Mouse (Mus musculus): ENCODE measurements around the gene Esr1. TPM values are rescaled to one million over a fixed set of nuclear protein-coding genes. Genes with fewer than 3 reads are reported as not detected.

Esr1 gene
- polyA plus RNA-seq, 1 experiment from 2014 or later = 0.36 TPM

DNA sequence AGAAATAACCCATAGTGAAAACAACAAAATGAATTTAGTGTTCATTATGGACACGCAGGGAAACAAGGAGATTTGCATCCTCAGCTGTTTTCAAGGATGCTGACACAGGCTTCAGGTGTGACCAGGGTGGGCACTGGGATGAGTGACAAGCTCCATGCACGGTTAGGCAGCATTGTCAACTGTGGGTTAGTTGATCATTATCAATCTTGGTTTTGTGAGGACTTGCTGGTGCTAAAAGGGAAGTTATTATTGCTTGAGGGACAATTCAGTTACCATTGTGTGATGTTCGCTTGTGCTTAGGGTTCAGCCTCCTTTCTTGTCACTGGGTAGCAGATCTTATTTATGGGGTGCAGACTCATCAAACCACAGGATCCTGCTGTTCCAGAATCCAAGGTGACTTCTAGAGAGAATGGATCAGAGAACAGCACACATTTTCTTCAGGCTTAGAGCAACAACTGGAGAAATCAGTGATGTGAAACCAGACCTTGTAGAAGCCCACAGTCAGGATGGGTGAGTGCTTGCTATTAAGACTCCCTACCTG is 186.9 kb downstream of the Esr1 start:
- H3K4me2 ChIP-seq (ENCODE audit: low read depth, low read length) = no peak overlapping the region

DNA sequence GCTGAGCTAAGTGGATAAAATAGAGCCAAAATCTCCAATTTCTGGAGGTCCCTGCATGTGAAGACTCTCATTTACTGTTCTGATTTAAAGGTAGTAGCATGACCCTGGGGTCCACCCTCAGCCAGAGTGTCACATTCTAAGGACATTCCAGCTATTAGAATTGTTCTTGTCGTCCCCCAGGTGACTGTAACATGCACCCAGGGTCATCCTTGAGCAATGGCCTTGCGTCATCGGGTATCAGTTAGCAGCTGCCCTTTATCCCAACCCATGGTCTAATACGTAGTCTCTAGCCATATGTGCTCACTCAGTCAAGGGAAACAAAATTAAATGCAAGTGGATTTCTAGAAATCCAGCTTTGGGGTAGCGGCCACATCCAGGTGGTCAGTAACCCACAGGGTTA is 213.0 kb downstream of the Esr1 start:
- no peaks in the 10 kb centered on the region for H3K27me3 ChIP-seq (ENCODE audit: control insufficient read depth, insufficient read depth, low read depth, low read length)
- no peaks in the 10 kb centered on the region for H3K4me1 ChIP-seq (replicated peaks; ENCODE audit: control insufficient read depth, insufficient read depth, low read length)
- no peaks in the 10 kb centered on the region for H3K9me3 ChIP-seq (ENCODE audit: control insufficient read depth, low read length)
- no peak overlapping the region for H3K9ac ChIP-seq (ENCODE audit: low read length)
- WGBS = 80% methylated on average over 5 of the region's 5 CpGs
- ATAC-seq (ENCODE audit: low read depth) = no peak
- no peak overlapping the region for H3K4me2 ChIP-seq (ENCODE audit: low read depth, low read length)
- no peak overlapping the region for H3K4me3 ChIP-seq (ENCODE audit: low read length)
- H3K36me3 ChIP-seq (ENCODE audit: control insufficient read depth, insufficient read depth, low read length) = no peaks in the 10 kb centered on the region
- no peak overlapping the region for H3K27ac ChIP-seq (ENCODE audit: low read length)

More for the DNA sequence above, 186.9 kb downstream of the Esr1 start:
- H3K4me1 ChIP-seq (replicated peaks; ENCODE audit: control insufficient read depth, insufficient read depth, low read length) = no peaks in the 10 kb centered on the region
- no peaks in the 10 kb centered on the region for H3K27me3 ChIP-seq (ENCODE audit: control insufficient read depth, insufficient read depth, low read depth, low read length)
- no peak overlapping the region for H3K9ac ChIP-seq (ENCODE audit: low read length)
- no peak overlapping the region for H3K4me3 ChIP-seq (ENCODE audit: low read length)
- no peak overlapping the region for H3K27ac ChIP-seq (ENCODE audit: low read length)
- no peaks in the 10 kb centered on the region for H3K36me3 ChIP-seq (ENCODE audit: control insufficient read depth, insufficient read depth, low read length)
- WGBS = 66% methylated on average over 3 of the region's 3 CpGs
- no peak for ATAC-seq (ENCODE audit: low read depth)
- no peaks in the 10 kb centered on the region for H3K9me3 ChIP-seq (ENCODE audit: control insufficient read depth, low read length)

DNA sequence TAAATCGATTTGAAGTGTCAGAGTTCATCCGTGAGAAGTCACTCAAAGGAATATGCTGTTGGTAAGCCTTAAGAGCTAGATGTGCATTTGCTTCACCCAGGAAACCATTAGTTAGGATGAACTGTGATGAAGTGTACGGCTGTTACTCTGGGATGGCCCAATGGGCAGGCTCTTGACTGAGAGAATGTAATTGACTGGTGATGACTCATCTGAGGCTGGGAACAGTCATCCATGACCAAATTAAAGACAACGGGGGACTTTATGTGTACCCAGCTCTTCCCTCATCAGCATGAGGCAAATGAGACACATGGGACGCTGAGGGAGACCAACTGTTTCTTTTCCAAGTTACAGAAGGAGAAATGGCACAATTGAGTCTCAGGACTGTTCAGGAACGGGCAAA is 219.2 kb downstream of the Esr1 start:
- ATAC-seq (ENCODE audit: low read depth) = no peak
- no peaks in the 10 kb centered on the region for H3K36me3 ChIP-seq (ENCODE audit: control insufficient read depth, insufficient read depth, low read length)
- H3K9me3 ChIP-seq (ENCODE audit: control insufficient read depth, low read length) = no peaks in the 10 kb centered on the region
- H3K9ac ChIP-seq (ENCODE audit: low read length) = no peak overlapping the region
- no peak overlapping the region for H3K4me3 ChIP-seq (ENCODE audit: low read length)
- no peak overlapping the region for H3K4me2 ChIP-seq (ENCODE audit: low read depth, low read length)
- no peaks in the 10 kb centered on the region for H3K27me3 ChIP-seq (ENCODE audit: control insufficient read depth, insufficient read depth, low read depth, low read length)
- 80% methylated on average over 6 of the region's 6 CpGs for WGBS
- no peak overlapping the region for H3K27ac ChIP-seq (ENCODE audit: low read length)
- no peaks in the 10 kb centered on the region for H3K4me1 ChIP-seq (replicated peaks; ENCODE audit: control insufficient read depth, insufficient read depth, low read length)

DNA sequence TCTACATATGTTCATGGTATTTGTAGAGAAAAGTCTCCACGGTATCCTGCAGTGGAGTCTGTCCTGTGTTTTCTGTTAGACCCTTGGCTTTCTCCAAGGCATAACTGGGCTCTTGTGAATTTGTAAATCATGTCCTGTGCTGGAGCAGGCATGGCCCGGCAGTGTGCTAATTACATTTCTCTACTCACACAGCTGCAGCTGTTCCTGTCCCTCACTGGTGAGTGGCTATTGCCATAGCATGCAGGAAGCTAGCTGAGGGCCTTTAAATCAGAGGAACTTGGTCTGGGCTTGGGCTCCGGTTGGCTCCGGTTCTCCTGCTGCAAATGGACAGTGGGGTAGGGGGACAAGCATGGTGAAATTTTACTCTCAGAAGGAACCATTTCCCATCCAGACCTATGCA is 226.7 kb downstream of the Esr1 start:
- Histone ChIP-seq H3K4me3 (ENCODE audit: low read length) (no peak overlapping the region), H3K9me3 (ENCODE audit: control insufficient read depth, low read length) (no peaks in the 10 kb centered on the region), H3K27me3 (ENCODE audit: control insufficient read depth, insufficient read depth, low read depth, low read length) (no peaks in the 10 kb centered on the region), H3K4me1 (replicated peaks; ENCODE audit: control insufficient read depth, insufficient read depth, low read length) (no peaks in the 10 kb centered on the region), H3K36me3 (ENCODE audit: control insufficient read depth, insufficient read depth, low read length) (no peaks in the 10 kb centered on the region), H3K4me2 (ENCODE audit: low read depth, low read length) (no peak overlapping the region), H3K27ac (ENCODE audit: low read length) (no peak overlapping the region), H3K9ac (ENCODE audit: low read length) (no peak overlapping the region)
- ATAC-seq (ENCODE audit: low read depth) = no peak
- 79% methylated on average over 4 of the region's 4 CpGs for WGBS

DNA sequence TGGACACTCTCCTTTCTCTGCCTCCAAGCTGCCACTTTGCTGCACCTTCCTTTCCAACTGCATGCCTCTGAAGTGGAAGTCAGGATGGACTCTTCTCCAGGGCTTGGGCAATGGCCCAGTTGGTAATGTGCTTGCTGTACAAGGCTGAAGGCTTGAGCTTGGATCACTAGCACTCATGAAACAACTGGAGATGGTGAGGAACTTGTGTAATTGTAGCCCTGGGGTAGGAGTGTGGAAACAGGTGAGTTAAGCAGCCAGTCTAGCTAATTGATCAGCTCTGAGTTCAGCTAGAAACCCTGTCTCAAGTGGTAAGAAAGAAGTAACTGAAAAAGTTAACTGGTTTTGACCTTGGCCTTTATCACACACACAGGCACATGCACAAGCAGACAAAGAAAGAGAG is 229.6 kb downstream of the Esr1 start:
- H3K4me2 ChIP-seq (ENCODE audit: low read depth, low read length) = no peak overlapping the region
- H3K4me1 ChIP-seq (replicated peaks; ENCODE audit: control insufficient read depth, insufficient read depth, low read length) = no peaks in the 10 kb centered on the region
- no peaks in the 10 kb centered on the region for H3K9me3 ChIP-seq (ENCODE audit: control insufficient read depth, low read length)
- no peaks in the 10 kb centered on the region for H3K27me3 ChIP-seq (ENCODE audit: control insufficient read depth, insufficient read depth, low read depth, low read length)
- H3K4me3 ChIP-seq (ENCODE audit: low read length) = no peak overlapping the region
- ATAC-seq (ENCODE audit: low read depth) = no peak
- H3K27ac ChIP-seq (ENCODE audit: low read length) = no peak overlapping the region
- no peaks in the 10 kb centered on the region for H3K36me3 ChIP-seq (ENCODE audit: control insufficient read depth, insufficient read depth, low read length)
- H3K9ac ChIP-seq (ENCODE audit: low read length) = no peak overlapping the region

DNA sequence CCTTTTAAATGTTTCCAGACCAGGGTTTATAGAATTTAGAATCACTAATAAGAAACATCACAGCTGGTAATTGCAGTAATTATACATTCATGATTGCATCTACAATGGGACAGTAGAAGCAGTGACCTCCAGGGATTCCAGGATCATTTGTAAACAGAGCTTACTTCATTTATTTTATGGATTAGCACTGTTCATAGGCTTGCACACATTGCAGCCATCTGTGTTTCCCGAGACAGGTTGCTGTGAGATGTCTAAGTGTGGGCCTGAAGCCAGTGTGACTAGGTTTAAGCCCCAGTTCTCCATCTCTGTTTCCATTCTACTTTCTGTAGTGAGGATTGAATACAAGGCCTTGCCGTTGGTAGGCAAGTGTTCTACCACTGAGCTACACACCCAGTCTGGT is 236.1 kb downstream of the Esr1 start:
- no peak overlapping the region for H3K4me3 ChIP-seq (ENCODE audit: low read length)
- H3K4me1 ChIP-seq (replicated peaks; ENCODE audit: control insufficient read depth, insufficient read depth, low read length) = no peaks in the 10 kb centered on the region
- H3K4me2 ChIP-seq (ENCODE audit: low read depth, low read length) = no peak overlapping the region
- H3K9me3 ChIP-seq (ENCODE audit: control insufficient read depth, low read length) = no peaks in the 10 kb centered on the region
- no peak overlapping the region for H3K27ac ChIP-seq (ENCODE audit: low read length)
- H3K9ac ChIP-seq (ENCODE audit: low read length) = no peak overlapping the region
- no peaks in the 10 kb centered on the region for H3K27me3 ChIP-seq (ENCODE audit: control insufficient read depth, insufficient read depth, low read depth, low read length)
- 72% methylated on average over 2 of the region's 2 CpGs for WGBS
- ATAC-seq (ENCODE audit: low read depth) = no peak
- no peaks in the 10 kb centered on the region for H3K36me3 ChIP-seq (ENCODE audit: control insufficient read depth, insufficient read depth, low read length)

DNA sequence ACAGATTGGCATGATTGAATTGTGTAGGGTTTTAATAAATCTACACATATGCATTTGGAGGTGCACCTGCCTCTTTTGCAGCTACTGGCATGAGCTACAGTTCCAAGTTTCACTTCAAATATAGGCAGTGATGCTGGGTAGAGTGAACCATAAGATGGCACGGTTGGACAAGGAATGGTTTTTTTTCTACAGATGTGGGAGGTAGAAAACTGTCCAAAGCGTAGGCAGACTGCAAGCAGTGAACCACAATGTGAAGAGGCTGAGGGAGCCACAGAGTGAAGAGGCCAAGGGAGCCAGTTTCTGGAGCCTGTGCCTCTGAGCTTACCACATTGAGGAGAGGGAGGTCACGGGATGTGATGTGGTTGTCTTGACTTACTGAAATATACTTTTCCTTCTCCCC is 238.5 kb downstream of the Esr1 start:
- no peaks in the 10 kb centered on the region for H3K27me3 ChIP-seq (ENCODE audit: control insufficient read depth, insufficient read depth, low read depth, low read length)
- WGBS = 77% methylated on average over 3 of the region's 3 CpGs

DNA sequence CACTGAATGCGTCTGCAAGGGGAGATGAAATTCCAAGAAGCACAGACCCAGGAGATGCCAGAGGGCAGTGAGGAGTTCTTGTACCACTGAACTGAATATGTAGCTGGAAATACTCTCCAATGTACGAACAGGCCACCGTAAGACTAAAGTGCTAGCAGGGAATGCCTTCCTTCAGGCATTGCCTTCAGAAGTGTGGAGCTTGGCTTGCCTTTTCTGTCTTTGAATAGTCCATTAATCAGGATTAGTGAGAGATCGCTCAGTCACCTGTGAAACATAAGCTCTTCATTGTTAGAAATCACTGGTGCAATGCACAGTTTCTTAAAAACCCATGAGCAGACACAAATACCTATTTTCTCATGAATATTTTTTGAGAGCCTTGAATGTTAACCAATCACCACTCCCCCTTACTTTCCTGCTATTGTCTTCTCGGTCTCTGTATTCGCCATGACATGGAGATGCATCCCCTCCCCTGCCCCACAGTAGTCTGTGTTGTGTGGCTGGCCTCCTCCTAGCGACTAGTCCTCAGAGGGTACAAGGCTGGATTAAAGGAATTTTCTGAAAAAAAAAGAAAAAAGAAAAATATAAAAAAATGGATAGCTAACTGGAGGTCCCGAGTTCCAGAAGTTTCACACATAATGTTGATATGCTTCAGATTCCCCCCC is 263.8 kb downstream of the Esr1 start:
- Histone ChIP-seq H3K27me3 (ENCODE audit: control insufficient read depth, insufficient read depth, low read depth, low read length) (no peaks in the 10 kb centered on the region), H3K4me3 (ENCODE audit: low read length) (no peak overlapping the region), H3K27ac (ENCODE audit: low read length) (no peak overlapping the region), H3K9me3 (ENCODE audit: control insufficient read depth, low read length) (no peaks in the 10 kb centered on the region), H3K9ac (ENCODE audit: low read length) (no peak overlapping the region), H3K36me3 (ENCODE audit: control insufficient read depth, insufficient read depth, low read length) (no peaks in the 10 kb centered on the region), H3K4me2 (ENCODE audit: low read depth, low read length) (no peak overlapping the region), H3K4me1 (replicated peaks; ENCODE audit: control insufficient read depth, insufficient read depth, low read length) (no peaks in the 10 kb centered on the region)
- ATAC-seq (ENCODE audit: low read depth) = no peak
- 71% methylated on average over 8 of the region's 8 CpGs for WGBS

More for the DNA sequence above, 238.5 kb downstream of the Esr1 start:
- ATAC-seq (ENCODE audit: low read depth) = no peak
- Histone ChIP-seq H3K4me3 (ENCODE audit: low read length) (no peak overlapping the region), H3K9me3 (ENCODE audit: control insufficient read depth, low read length) (no peaks in the 10 kb centered on the region), H3K4me2 (ENCODE audit: low read depth, low read length) (no peak overlapping the region), H3K27ac (ENCODE audit: low read length) (no peak overlapping the region), H3K36me3 (ENCODE audit: control insufficient read depth, insufficient read depth, low read length) (no peaks in the 10 kb centered on the region), H3K4me1 (replicated peaks; ENCODE audit: control insufficient read depth, insufficient read depth, low read length) (no peaks in the 10 kb centered on the region), H3K9ac (ENCODE audit: low read length) (no peak overlapping the region)

DNA sequence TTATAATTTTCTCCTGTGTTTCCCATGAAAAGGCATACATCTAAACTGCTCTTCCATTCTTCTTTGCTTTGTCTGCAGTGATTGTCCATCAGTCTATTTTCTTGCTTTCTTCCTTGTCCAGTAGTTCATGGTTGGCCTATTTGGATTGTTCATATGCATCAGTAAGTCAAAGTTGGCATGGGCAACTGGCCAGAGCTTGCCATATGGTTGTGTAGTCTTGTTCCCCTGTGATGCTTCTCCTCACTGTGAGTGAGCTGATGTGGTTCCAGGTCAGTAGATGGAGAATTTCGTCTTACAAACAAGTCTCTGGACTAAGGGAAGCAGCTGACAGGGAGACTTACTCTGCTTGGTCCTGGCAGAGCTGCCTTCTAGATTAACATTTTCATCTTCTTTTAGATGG is 270.0 kb downstream of the Esr1 start:
- H3K27ac ChIP-seq (ENCODE audit: low read length) = no peak overlapping the region
- no peak overlapping the region for H3K4me2 ChIP-seq (ENCODE audit: low read depth, low read length)
- H3K4me3 ChIP-seq (ENCODE audit: low read length) = no peak overlapping the region
- no peaks in the 10 kb centered on the region for H3K4me1 ChIP-seq (replicated peaks; ENCODE audit: control insufficient read depth, insufficient read depth, low read length)
- H3K9me3 ChIP-seq (ENCODE audit: control insufficient read depth, low read length) = no peaks in the 10 kb centered on the region
- no peak overlapping the region for H3K9ac ChIP-seq (ENCODE audit: low read length)
- WGBS = 68% methylated on average over 1 of the region's 1 CpGs
- H3K36me3 ChIP-seq (ENCODE audit: control insufficient read depth, insufficient read depth, low read length) = no peaks in the 10 kb centered on the region
- ATAC-seq (ENCODE audit: low read depth) = no peak
- H3K27me3 ChIP-seq (ENCODE audit: control insufficient read depth, insufficient read depth, low read depth, low read length) = no peaks in the 10 kb centered on the region

DNA sequence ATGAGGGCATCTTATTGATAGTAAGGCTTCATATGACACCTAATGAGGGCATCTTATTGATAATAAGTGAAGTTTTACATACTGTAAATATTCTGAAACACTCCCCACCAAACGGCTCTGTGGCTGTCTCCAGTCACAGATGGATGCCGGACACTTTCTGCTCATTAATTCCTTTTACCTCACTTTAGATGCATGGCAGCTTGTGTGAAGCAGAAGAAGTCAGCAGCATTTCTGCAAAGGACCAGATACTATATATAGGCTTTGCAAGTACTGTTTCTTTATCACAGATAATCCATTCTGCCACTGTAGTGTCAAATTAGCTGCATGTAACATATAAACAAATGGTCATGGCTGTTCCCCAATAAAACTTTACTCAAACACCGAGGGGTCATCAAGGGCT is 274.1 kb downstream of the Esr1 start:
- H3K9ac ChIP-seq (ENCODE audit: low read length) = no peak overlapping the region
- no peak overlapping the region for H3K27ac ChIP-seq (ENCODE audit: low read length)
- H3K9me3 ChIP-seq (ENCODE audit: control insufficient read depth, low read length) = no peaks in the 10 kb centered on the region
- no peaks in the 10 kb centered on the region for H3K4me1 ChIP-seq (replicated peaks; ENCODE audit: control insufficient read depth, insufficient read depth, low read length)
- no peaks in the 10 kb centered on the region for H3K27me3 ChIP-seq (ENCODE audit: control insufficient read depth, insufficient read depth, low read depth, low read length)
- H3K4me2 ChIP-seq (ENCODE audit: low read depth, low read length) = no peak overlapping the region
- no peak for ATAC-seq (ENCODE audit: low read depth)
- WGBS = 44% methylated on average over 3 of the region's 3 CpGs
- H3K4me3 ChIP-seq (ENCODE audit: low read length) = no peak overlapping the region
- no peaks in the 10 kb centered on the region for H3K36me3 ChIP-seq (ENCODE audit: control insufficient read depth, insufficient read depth, low read length)
